Comparison of ENCODE assay signal across 8 mouse cellular contexts in genomic region chr9:119403236-119403641, GRCm38 (mm10). TPM values are rescaled to one million over a fixed set of nuclear protein-coding genes. Genes with fewer than 3 reads are reported as not detected.
DNase-seq lines count a peak whose midpoint lies in the region; ATAC-seq and TF ChIP-seq lines count a peak whose summit lies in the region.

No protein-coding gene starts in this region.

- peaks cover 28% of the 10 kb centered on the region for H3K36me3 ChIP-seq in forebrain, embryonic 12.5 days (replicated peaks)
- no peaks in the 10 kb centered on the region; the same call in 1 of the 2 replicates for H3K36me3 ChIP-seq in hindbrain, embryonic 13.5 days
- H3K36me3 ChIP-seq in limb, embryonic 11.5 days (ENCODE audit: control insufficient read depth, insufficient read depth, low read length), result peaks cover 2% of the 10 kb centered on the region; the same call in 1 of the 2 replicates
- H3K36me3 ChIP-seq in midbrain, embryonic 12.5 days, result peaks cover 21% of the 10 kb centered on the region; the same call in 1 of the 2 replicates
- no peaks in the 10 kb centered on the region for H3K36me3 ChIP-seq in testis, adult 2 months (ENCODE audit: control insufficient read depth, insufficient read depth, low read length)

- peak; percentile 62 for ATAC-seq in forebrain, embryonic 12.5 days (ENCODE audit: low FRiP score)
- peak; percentile 29; the same call in 1 of the 2 replicates for ATAC-seq in hindbrain, embryonic 13.5 days (ENCODE audit: low FRiP score)
- peak; percentile 29; the same call in 1 of the 2 replicates for ATAC-seq in limb, embryonic 11.5 days (ENCODE audit: insufficient number of reproducible peaks, low FRiP score, low TSS enrichment, low read depth)
- ATAC-seq in midbrain, embryonic 12.5 days (ENCODE audit: low FRiP score, low read depth), result peak; percentile 70

- H3K4me2 ChIP-seq in forebrain, embryonic 12.5 days, result peak overlapping the region; percentile 86
- H3K4me2 ChIP-seq in hindbrain, embryonic 13.5 days, result peak overlapping the region; percentile 89
- H3K4me2 ChIP-seq in limb, embryonic 11.5 days (ENCODE audit: low read depth, severe bottlenecking), result peak overlapping the region; percentile 83
- peak overlapping the region; percentile 87 for H3K4me2 ChIP-seq in midbrain, embryonic 12.5 days (replicated peaks)

- peak overlapping the region; percentile 99 for H3K27ac ChIP-seq in forebrain, embryonic 12.5 days
- peak overlapping the region; percentile 99 for H3K27ac ChIP-seq in hindbrain, embryonic 13.5 days
- peak overlapping the region; percentile 99 for H3K27ac ChIP-seq in limb, embryonic 11.5 days (replicated peaks; ENCODE audit: low read depth, low read length)
- H3K27ac ChIP-seq in midbrain, embryonic 12.5 days (replicated peaks), result peak overlapping the region; percentile 99
- no peak overlapping the region for H3K27ac ChIP-seq in testis, adult 2 months (ENCODE audit: control insufficient read depth, insufficient read depth, low read depth, low read length)

- under 1% methylated on average over 26 of the region's 26 CpGs for WGBS in forebrain, embryonic 12.5 days
- under 1% methylated on average over 26 of the region's 26 CpGs for WGBS in hindbrain, embryonic 13.5 days
- WGBS in limb, embryonic 11.5 days, result under 1% methylated on average over 26 of the region's 26 CpGs
- WGBS in midbrain, embryonic 12.5 days, result 0% methylated on average over 26 of the region's 26 CpGs

- peak overlapping the region; percentile 100 for H3K9ac ChIP-seq in forebrain, embryonic 12.5 days
- H3K9ac ChIP-seq in hindbrain, embryonic 13.5 days, result peak overlapping the region; percentile 100
- H3K9ac ChIP-seq in limb, embryonic 11.5 days (ENCODE audit: low read length), result peak overlapping the region; percentile 100
- H3K9ac ChIP-seq in midbrain, embryonic 12.5 days (replicated peaks), result peak overlapping the region; percentile 100

- H3K9me3 ChIP-seq in forebrain, embryonic 12.5 days, result no peaks in the 10 kb centered on the region
- H3K9me3 ChIP-seq in hindbrain, embryonic 13.5 days, result no peaks in the 10 kb centered on the region
- no peaks in the 10 kb centered on the region for H3K9me3 ChIP-seq in limb, embryonic 11.5 days (ENCODE audit: control insufficient read depth, low read length)
- H3K9me3 ChIP-seq in midbrain, embryonic 12.5 days, result no peaks in the 10 kb centered on the region

- no peaks in the 10 kb centered on the region for H3K27me3 ChIP-seq in forebrain, embryonic 12.5 days
- no peaks in the 10 kb centered on the region for H3K27me3 ChIP-seq in hindbrain, embryonic 13.5 days
- H3K27me3 ChIP-seq in limb, embryonic 11.5 days (ENCODE audit: control insufficient read depth, insufficient read depth, low read length), result no peaks in the 10 kb centered on the region
- H3K27me3 ChIP-seq in midbrain, embryonic 12.5 days, result no peaks in the 10 kb centered on the region
- no peaks in the 10 kb centered on the region for H3K27me3 ChIP-seq in testis, adult 2 months (ENCODE audit: control insufficient read depth, insufficient read depth, low read length)

- H3K4me1 ChIP-seq in forebrain, embryonic 12.5 days, result peaks cover 49% of the 10 kb centered on the region
- peaks cover 56% of the 10 kb centered on the region for H3K4me1 ChIP-seq in hindbrain, embryonic 13.5 days (replicated peaks)
- peaks cover 11% of the 10 kb centered on the region for H3K4me1 ChIP-seq in limb, embryonic 11.5 days (ENCODE audit: control insufficient read depth, insufficient read depth, low read length)
- peaks cover 42% of the 10 kb centered on the region for H3K4me1 ChIP-seq in midbrain, embryonic 12.5 days
- H3K4me1 ChIP-seq in testis, adult 2 months (ENCODE audit: control insufficient read depth, insufficient read depth, low read length), result peaks cover 13% of the 10 kb centered on the region

- no peak for TF ChIP-seq POLR2A in testis, adult 2 months (IDR thresholded peaks at IDR 0.05; ENCODE audit: control insufficient read depth, low read depth, low read length)

- peak overlapping the region; percentile 98 for H3K4me3 ChIP-seq in forebrain, embryonic 12.5 days (replicated peaks)
- peak overlapping the region; percentile 96 for H3K4me3 ChIP-seq in hindbrain, embryonic 13.5 days
- H3K4me3 ChIP-seq in limb, embryonic 11.5 days (ENCODE audit: low read depth, low read length), result peak overlapping the region; percentile 93
- H3K4me3 ChIP-seq in midbrain, embryonic 12.5 days, result peak overlapping the region; percentile 98
- H3K4me3 ChIP-seq in testis, adult 2 months (ENCODE audit: control insufficient read depth, low read depth, low read length), result peak overlapping the region; percentile 78

- peak; percentile 56 to 78 for DNase-seq in adrenal gland, adult (ENCODE audit: inconsistent age in 2 of 2, low spot score in 1 of 2)
- no peak for DNase-seq in adrenal gland, postnatal 4 days (ENCODE audit: low spot score in 2 of 2)
- peak; percentile 59 for DNase-seq in adrenal gland, postnatal 25 days
- peak; percentile 88 for DNase-seq in limb, embryonic 11.5 days (ENCODE audit: low spot score)

- TF ChIP-seq CTCF in testis, adult 2 months (IDR thresholded peaks at IDR 0.05; ENCODE audit: control insufficient read depth, insufficient read depth, insufficient replicate concordance, low read depth, low read length), result no peak

RNA-seq across cellular contexts. Expression of gene Acvr2b, which starts 1.3 kb away (rescaled TPM):
- 10 to 100 TPM; 15.6 to 17.6 TPM for total RNA-seq in adrenal gland, postnatal 4 days (2021)
- total RNA-seq in adrenal gland, postnatal 25 days (2021), result 10.2 and 10.5 TPM in 2 replicates
- 86.0 and 104 TPM in 2 replicates for polyA plus RNA-seq in forebrain, embryonic 12.5 days (2016; fragmentation: Nextera tagmentation; extraction: Ambion mirVana)
- polyA plus RNA-seq in hindbrain, embryonic 13.5 days (2015; fragmentation: Nextera tagmentation; extraction: Ambion mirVana), result 44.4 and 48.6 TPM in 2 replicates
- 62.0 and 82.3 TPM in 2 replicates for polyA plus RNA-seq in limb, embryonic 11.5 days (2014; fragmentation: Nextera tagmentation; extraction: Ambion mirVana)
- 109 and 116 TPM in 2 replicates for polyA plus RNA-seq in midbrain, embryonic 12.5 days (2016; fragmentation: Nextera tagmentation; extraction: Ambion mirVana)
- polyA plus RNA-seq in testis, adult 2 months (2012; rRNA removed), result 2.3 and 2.5 TPM in 2 replicates

RNA-seq across cellular contexts. Expression of gene Slc22a14, which starts 37.9 kb away (rescaled TPM):
- not detected for total RNA-seq in adrenal gland, postnatal 4 days (2021)
- total RNA-seq in adrenal gland, postnatal 25 days (2021), result not detected in 2 replicates
- polyA plus RNA-seq in forebrain, embryonic 12.5 days (2016; fragmentation: Nextera tagmentation; extraction: Ambion mirVana), result not detected in 2 replicates
- not detected in 2 replicates for polyA plus RNA-seq in hindbrain, embryonic 13.5 days (2015; fragmentation: Nextera tagmentation; extraction: Ambion mirVana)
- not detected in 2 replicates for polyA plus RNA-seq in limb, embryonic 11.5 days (2014; fragmentation: Nextera tagmentation; extraction: Ambion mirVana)
- not detected in 2 replicates for polyA plus RNA-seq in midbrain, embryonic 12.5 days (2016; fragmentation: Nextera tagmentation; extraction: Ambion mirVana)
- 342 and 379 TPM in 2 replicates for polyA plus RNA-seq in testis, adult 2 months (2012; rRNA removed)

RNA-seq across cellular contexts. Expression of gene Exog, which starts 41.5 kb away (rescaled TPM):
- total RNA-seq in adrenal gland, postnatal 4 days (2021), result 1 to 10 TPM; 6.1 to 6.6 TPM
- 4.6 and 5.1 TPM in 2 replicates for total RNA-seq in adrenal gland, postnatal 25 days (2021)
- 45.8 and 47.3 TPM in 2 replicates for polyA plus RNA-seq in forebrain, embryonic 12.5 days (2016; fragmentation: Nextera tagmentation; extraction: Ambion mirVana)
- 48.4 and 51.2 TPM in 2 replicates for polyA plus RNA-seq in hindbrain, embryonic 13.5 days (2015; fragmentation: Nextera tagmentation; extraction: Ambion mirVana)
- 49.2 and 54.4 TPM in 2 replicates for polyA plus RNA-seq in limb, embryonic 11.5 days (2014; fragmentation: Nextera tagmentation; extraction: Ambion mirVana)
- polyA plus RNA-seq in midbrain, embryonic 12.5 days (2016; fragmentation: Nextera tagmentation; extraction: Ambion mirVana), result 38.1 and 45.1 TPM in 2 replicates
- polyA plus RNA-seq in testis, adult 2 months (2012; rRNA removed), result 3.0 and 3.2 TPM in 2 replicates

RNA-seq across cellular contexts. Expression of gene Xylb, which starts 46.1 kb away (rescaled TPM):
- 10 to 100 TPM in 1 of 2 experiments, 1 to 10 TPM in 1; 7.3 to 16.5 TPM for total RNA-seq in adrenal gland, postnatal 4 days (2021)
- 1.3 and 2.6 TPM in 2 replicates for total RNA-seq in adrenal gland, postnatal 25 days (2021)
- 7.0 and 7.4 TPM in 2 replicates for polyA plus RNA-seq in forebrain, embryonic 12.5 days (2016; fragmentation: Nextera tagmentation; extraction: Ambion mirVana)
- polyA plus RNA-seq in hindbrain, embryonic 13.5 days (2015; fragmentation: Nextera tagmentation; extraction: Ambion mirVana), result 2.4 and 2.5 TPM in 2 replicates
- polyA plus RNA-seq in limb, embryonic 11.5 days (2014; fragmentation: Nextera tagmentation; extraction: Ambion mirVana), result 12.7 and 13.2 TPM in 2 replicates
- polyA plus RNA-seq in midbrain, embryonic 12.5 days (2016; fragmentation: Nextera tagmentation; extraction: Ambion mirVana), result 5.0 and 5.7 TPM in 2 replicates
- polyA plus RNA-seq in testis, adult 2 months (2012; rRNA removed), result 6.5 and 6.9 TPM in 2 replicates

Comparison
In these comparisons a context has a peak if more than half of its experiments do, and no peak if none do; other contexts are left out.
1. DNase-seq: peak in adrenal gland, adult (2 of 2), adrenal gland, postnatal 25 days (single experiment) and limb, embryonic 11.5 days (single experiment); none in adrenal gland, postnatal 4 days (0 of 2).
2. RNA of gene Acvr2b, which starts 1.3 kb away (polyA plus RNA-seq): 109 to 116 TPM in midbrain, embryonic 12.5 days, 86.0 to 104 TPM in forebrain, embryonic 12.5 days, 62.0 to 82.3 TPM in limb, embryonic 11.5 days and 44.4 to 48.6 TPM in hindbrain, embryonic 13.5 days; 2.3 to 2.5 TPM in testis, adult 2 months; every median in the first group is over 10 times any median in the second.
3. RNA of gene Slc22a14, which starts 37.9 kb away (polyA plus RNA-seq): 342 to 379 TPM in testis, adult 2 months; not detected in hindbrain, embryonic 13.5 days, not detected in forebrain, embryonic 12.5 days, not detected in limb, embryonic 11.5 days and not detected in midbrain, embryonic 12.5 days; every median in the first group is over 100 times any median in the second.
4. Peak in every context shown above with its lines, with median percentiles within 50 percentile points of each other: ATAC-seq, H3K4me2 ChIP-seq, H3K4me3 ChIP-seq and H3K9ac ChIP-seq.